Mouse (Mus musculus): ENCODE data around the gene Gm17545.
"Not testable (repeated sequence)": the region's sequence is repeated elsewhere in the genome, so short reads cannot be mapped to it uniquely, and the experiment has no call there.

Gene Gm17545

DNA sequence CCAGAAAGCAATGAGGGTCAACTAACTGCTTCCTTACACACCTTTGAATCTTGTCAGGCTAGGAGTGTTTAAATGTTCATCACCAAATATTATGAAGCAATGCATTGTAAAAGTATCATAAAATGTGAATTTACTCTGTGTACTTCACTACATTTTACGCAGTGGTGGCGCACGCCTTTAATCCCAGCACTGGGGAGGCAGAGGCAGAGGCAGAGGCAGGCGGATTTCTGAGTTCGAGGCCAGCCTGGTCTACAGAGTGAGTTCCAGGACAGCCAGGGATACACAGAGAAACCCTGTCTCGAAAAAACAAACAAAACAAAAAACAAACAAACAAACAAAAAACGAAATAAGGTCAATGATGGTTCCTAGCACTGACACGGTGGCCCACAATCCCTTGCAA, at the start of gene Gm17545:
Gene Gm17545 (plus strand): TSS at position 301 of the 400 bp plus-strand sequence.
- DNase-seq (ENCODE audit: low read depth, low spot score) = not testable (repeated sequence)

DNA sequence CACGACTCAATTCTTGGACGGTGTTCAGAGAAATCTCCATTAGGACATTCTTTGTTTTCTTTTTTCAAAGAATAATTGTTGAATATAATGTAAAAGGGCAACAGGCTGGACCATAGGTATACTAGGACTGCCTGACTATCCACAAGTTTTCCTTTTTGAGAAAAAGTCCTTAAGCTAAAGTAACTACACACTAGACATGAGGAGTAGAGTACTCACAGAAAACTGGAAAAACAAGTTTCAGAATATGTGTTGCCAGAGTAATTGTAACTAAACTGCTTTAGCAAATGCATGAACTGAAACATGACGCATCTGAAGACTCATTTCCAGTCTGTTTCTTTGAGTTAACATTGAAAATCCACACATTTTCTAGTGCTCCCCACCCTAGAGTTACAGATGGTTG, 48.7 kb upstream of the Gm17545 start:
- no peak for DNase-seq (ENCODE audit: low read depth, low spot score)

DNA sequence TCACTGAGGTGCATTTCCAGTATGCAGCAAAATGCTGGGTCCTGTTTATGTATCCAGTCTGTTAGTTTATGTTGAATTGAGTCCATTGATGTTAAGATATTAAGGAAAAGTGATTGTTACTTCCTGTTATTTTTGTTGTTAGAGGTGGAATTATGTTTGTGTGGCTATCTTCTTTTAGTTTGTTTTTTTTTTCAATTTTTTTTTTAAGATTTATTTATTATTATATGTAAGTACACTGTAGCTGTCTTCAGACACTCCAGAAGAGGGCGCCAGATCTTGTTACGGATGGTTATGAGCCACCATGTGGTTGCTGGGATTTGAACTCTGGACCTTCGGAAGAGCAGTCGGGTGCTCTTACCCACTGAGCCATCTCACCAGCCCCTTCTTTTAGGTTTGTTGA, 46.5 kb upstream of the Gm17545 start:
- DNase-seq (ENCODE audit: low read depth, low spot score) = not testable (repeated sequence)

DNA sequence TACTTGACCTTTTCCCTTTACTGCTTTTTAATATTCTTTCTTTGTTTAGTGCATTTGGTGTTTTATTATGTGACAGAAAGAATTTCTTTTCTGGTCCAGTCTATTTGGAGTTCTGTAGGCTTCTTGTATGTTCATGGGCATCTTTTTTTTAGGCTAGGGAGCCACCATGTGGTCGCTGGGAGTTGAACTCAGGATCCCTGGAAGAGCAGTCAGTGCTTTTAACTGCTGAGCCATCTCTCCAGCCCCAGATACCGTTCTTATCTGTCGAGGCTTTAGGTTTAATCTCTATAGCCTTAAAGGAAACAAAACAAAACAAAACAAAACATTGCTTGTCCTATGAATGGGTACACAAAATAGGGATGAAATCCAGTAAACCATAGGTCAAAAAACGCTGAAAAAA, 45.7 kb upstream of the Gm17545 start:
- not testable (repeated sequence) for DNase-seq (ENCODE audit: low read depth, low spot score)

DNA sequence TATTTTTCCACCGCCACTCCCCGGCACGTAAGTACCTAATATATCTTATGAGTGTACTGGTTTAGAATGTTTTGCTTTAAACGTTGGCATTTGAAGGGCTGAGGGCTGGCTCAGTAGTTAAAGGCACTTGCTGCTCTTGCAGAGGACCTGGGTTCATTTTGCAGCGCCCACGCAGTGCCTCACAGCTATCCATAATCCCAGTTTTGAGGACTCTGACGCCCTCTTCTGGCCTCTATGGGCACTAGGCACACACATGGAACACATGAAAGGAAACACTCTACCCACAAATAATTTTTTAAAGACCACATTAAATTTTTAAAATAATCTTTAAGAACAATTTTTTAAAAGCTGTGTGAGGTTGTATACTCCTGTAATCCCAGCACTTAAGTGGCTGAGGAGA, 44.6 kb upstream of the Gm17545 start:
- DNase-seq (ENCODE audit: low read depth, low spot score) = no peak

DNA sequence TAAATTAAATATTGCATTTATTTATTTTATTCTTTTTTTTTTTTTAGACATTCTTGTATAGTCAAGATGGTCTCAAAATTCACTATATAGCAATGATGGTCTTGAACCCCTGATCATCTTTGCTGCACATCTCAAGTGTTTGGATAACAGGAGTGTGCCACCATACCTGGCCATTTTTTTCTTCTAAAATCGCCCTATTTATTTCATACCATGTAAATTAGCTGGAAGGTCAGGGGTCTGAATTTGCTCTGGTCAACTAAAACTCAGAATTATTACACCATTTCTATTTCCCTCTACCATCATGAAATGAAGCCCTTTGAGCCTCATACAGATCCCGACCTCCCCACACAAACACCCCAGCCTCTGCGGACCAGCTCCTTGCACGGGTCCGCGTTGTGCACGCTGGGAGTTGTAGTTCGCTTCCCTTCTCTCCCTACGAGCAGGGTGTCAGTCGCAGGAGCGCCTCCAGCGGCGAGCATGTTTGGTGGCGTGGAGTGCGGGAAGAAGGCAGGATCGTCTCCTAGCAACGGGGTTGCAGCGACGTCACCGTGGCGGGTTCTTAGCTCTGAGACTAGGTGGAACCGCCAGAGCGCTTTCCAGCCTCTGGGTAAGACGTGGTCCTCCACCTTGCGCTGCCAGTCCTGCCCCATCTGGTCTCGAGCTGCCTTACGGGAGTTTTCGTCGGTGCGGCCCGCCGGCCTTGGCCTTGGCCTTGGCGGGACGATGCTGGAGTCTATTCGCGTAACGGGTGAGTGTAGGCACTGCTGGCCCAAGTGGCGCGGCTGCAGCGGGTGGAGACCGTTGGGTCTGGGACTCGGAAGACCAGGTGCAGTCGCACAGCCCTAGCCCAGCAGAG, 42.9 kb upstream of the Gm17545 start, which contains the start of gene 9530077C05Rik:
Gene 9530077C05Rik (plus strand): TSS at position 512 of the 856 bp plus-strand sequence.
- DNase-seq (ENCODE audit: low read depth, low spot score) = peak; percentile 91

DNA sequence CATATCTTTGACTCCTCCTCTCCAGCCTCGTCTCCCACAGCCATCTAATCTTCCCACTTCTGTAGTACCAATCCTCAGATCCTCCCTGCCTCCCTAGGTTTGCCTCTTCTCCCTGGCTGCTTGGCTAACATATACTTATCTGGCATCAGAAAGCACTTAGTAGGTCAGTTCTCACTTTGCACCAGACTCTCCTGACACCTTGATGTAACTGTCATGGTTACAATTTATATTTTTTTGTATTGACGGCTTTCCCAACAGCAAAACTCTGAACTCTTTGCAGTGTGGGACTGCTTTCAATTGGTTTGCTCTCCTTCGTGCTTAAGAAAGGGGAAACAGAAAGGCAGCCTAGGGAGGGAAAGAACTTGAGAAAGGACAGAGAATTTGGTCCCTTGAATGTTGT, 37.9 kb upstream of the Gm17545 start:
- DNase-seq (ENCODE audit: low read depth, low spot score) = no peak

DNA sequence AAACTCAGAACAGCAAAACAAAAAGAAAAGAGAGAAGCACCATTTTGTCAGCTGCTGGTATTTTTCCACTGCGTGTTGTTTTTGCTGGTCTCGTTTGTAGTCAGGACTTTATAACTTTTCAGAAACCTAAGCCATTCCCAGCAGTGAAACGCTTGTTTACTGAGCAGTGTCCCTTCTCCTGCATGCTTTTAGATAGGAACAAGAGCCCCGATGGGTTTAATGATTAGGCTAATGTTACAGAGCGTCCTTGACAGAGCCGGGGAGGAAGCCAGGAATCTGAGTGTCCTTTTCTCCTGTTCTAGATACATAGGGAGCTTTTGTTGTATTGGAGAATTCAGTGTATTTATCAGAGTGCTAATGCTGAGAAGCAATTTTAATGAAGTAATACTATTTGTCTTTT, 36.5 kb upstream of the Gm17545 start:
- DNase-seq (ENCODE audit: low read depth, low spot score) = no peak

DNA sequence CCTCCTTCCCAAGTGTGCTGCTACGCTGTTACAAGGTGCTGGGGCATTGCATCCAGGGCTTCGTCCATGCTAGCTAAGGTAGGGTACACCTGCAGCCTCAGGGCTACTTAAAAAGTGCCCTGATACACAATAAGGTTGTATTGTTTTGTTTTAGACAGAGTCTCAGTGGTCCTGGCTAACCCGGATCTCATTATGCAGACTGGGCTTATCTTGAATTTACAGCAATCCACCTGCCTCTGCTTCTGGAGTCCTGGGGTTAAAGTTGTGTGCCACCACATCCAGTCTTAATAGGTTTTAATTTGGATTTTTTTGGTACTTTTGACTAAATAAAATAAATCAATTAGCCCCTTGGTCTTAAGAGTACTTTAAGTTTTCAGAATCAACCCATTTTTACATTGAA, 34.2 kb upstream of the Gm17545 start:
- no peak for DNase-seq (ENCODE audit: low read depth, low spot score)

DNA sequence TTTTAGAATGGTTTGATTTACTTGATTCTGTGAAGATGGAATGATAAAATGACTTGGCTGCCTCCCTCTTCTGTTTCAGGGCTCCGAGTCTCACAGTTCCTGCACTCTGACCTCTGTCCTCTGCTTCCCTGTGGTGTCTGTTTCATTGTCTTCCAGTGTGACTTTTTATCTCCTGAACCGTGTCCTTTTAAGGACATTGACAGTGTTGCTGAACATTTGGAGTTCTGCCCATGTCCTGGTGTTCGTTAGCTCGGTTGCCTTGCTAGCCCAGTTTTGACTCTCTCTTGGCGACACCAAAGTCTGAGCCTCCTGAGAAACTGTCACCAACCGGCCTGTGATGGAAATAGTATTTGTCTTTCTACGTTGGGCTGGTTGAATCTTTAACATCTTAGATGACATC, 33.6 kb upstream of the Gm17545 start:
- DNase-seq (ENCODE audit: low read depth, low spot score) = no peak

DNA sequence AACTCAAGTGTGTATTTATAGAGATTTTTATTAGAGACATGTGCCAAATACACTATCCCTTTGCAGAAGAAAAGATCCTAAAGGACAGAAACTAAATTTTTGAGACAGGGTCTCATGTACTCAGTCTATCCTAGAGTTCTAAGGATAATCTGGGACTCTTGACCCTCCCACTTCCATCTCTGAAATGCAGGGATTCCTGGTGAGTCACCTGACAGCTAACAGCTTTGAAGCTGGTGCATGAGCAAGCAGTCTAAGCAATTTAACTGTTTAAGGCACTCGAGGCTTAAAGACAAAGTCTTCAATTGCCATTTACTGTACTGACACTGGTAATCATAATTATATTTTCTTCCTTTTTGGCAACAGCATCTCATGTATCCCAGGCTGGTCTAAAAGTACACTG, 31.5 kb upstream of the Gm17545 start:
- no peak for DNase-seq (ENCODE audit: low read depth, low spot score)

DNA sequence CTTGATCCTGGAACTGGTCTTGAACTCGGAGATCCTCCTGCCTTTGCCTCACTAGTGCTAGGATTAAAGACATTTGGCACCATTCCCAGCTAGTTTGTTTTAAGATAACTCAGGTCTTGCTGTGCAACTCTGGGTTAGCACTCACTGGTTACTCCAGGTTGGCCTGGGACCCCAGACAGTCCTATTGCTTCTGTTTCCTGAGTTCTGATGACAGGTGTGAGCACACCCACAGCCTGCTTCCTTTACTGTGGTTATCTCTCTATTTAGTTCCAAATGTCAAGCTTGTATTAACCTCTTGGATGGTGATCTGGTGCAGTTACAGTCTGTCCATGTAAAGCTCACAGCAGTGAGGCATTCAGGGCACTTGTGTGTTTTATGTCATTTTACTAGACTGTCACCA, 30.6 kb upstream of the Gm17545 start:
- no peak for DNase-seq (ENCODE audit: low read depth, low spot score)

DNA sequence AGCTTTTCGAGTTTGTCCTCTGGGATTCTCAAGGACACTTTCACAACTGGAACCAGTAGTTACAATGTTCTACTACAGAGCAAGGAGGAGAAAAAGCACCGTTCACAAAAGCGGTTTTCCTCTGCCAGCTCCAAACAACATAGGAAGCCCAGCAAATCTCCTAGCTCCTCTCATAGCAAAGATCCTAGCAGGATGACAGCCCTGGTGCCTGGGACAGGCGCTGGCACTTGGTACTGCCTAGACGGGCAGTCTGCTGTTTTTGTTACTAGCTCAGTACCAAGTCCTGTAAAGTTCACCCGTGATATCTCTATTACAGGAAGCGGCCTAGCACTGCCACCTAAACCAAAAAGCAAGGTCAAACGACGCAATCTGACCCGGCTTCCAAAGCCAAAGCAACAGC, 29.9 kb upstream of the Gm17545 start:
- no peak for DNase-seq (ENCODE audit: low read depth, low spot score)

DNA sequence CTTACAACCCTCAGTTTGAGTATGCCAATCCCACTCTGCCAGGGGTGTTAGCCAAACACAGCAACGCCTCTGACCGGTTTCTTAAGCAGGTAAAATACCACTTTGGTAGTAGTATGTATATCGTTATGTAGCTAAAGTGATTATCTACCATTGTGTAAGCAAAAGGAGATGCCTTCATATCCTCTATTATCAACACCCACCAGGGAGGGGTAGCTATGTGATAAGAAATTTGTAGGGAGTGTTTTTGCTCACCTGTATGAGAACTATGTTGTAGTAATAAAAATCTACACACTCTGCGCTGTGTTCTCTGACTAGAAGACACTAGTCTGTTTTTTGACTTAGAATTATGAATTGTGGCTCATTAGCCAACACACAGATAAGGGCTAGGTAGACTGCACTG, 29.4 kb upstream of the Gm17545 start:
- DNase-seq (ENCODE audit: low read depth, low spot score) = no peak

DNA sequence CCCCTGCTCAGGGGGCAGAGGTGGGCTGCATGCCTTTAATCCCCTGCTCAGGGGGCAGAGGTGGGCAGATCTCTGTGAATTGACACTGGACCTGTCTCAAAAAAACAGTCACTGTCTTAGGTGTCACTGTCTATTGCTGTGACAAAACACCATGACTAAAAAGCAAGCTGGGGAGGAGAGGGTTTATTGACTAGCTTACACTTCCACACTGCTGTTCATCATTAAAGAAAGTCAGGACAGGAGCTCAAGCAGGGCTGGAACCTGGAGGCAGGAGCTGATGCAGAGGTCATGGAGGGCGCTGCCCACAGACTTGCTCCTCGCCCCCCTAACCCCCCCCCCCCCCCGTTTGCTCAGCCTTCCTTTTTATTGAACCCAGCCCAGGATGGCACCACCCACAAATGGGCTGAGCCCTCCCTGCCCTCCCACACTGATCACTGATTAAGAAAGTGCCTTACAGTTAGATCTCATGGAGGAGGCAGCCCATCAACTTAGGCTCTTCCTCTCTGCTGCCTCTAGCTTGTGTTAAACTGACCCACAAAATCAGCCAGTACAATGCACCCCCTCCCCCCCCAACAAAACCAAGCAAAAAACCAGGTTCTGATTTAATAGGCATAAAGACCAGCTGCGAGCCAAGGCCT, 25.9 kb upstream of the Gm17545 start:
- no peak for DNase-seq (ENCODE audit: low read depth, low spot score)

DNA sequence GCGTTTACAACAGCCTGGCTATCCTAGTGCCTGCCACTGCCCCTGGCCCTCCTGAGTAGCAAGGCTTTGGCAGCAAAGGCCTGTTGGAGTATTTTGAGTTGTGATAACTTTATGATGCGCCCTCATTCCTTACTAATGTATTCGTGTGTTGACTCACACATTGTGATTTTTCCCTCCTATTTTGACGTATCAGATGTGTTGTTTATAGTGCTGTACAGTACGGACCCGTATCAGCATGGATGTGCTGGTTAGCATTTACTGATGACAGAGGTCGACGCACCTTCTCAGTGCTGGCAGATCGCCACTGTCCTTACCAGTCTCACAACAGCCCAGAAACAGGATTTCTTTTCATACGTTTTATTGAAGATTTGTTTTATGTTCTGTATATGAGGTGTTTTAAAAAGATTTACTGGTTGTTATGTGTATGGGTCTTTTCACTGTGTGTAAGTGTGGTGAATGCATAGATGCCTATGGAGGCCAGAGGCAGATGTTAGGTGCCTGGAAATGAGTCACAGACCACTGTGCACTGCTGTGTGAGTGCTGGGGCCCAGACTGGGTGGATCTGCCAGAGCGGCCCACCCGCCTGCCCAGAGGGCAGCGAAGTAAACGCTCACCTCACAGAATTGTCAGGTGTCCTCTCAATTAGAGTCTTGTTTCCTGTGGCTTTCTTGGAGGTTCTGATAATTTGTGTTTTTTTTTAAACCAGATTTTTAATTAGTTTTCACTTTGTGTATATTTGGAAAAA, 25.3 kb upstream of the Gm17545 start:
- DNase-seq (ENCODE audit: low read depth, low spot score) = no peak

DNA sequence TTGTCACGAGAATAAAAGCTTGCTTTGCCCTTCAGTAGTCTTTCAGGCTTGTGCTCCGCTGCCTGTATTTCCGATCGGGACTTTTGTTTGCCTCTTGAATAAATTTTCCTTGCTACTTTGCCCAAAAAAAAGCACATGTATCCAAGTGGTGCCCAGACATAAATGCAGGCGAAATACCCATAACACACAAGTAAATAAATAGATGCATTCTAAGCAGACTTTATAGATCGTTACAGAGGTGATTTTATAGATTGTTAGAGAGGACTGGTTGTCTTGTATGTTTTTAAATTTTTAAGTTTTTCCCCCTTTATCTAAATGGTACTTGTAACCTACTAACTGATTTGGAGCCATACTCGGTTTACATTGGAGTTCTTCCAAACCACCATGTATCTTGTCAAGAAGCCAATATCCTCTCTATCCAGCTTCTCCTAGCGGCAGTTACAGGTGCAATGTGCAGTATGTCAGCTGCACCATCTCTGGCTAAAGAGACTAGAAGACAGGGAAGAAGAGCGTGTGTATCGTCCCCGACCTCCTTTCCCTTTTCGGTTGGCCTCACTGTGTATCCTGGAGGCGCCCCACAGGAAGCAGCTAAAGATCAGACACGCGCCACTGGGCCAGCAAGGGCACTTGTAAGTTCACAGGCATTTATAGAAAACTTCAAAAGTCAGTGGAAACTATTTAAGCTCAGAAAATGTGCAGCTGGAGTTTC, 24.4 kb upstream of the Gm17545 start:
- DNase-seq (ENCODE audit: low read depth, low spot score) = no peak

DNA sequence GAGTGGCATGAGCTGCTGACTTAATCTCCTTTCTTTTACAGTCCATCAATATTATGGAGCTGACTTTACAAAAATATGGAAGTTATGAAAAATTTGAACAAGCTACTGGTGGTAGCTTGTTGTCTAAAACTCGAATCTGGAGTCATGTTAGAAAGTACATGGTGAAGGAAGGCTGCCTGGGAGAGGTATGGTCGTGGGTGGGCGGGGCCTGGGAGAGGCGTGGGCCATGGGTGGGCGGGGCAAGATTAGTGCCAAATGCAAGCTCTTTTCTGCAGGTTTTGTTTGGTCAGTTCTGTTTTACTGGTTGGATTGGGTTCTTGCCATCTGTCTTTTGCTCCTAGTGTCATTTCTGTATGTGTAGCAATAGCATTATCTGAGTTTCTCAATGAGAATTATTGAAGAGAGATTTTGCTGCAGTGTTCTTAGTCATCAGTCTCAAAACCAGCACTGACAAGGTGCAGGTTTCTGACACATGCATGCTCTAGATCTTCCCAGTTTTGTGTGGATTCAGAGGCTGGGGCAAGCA, 23.7 kb upstream of the Gm17545 start:
- DNase-seq (ENCODE audit: low read depth, low spot score) = no peak

DNA sequence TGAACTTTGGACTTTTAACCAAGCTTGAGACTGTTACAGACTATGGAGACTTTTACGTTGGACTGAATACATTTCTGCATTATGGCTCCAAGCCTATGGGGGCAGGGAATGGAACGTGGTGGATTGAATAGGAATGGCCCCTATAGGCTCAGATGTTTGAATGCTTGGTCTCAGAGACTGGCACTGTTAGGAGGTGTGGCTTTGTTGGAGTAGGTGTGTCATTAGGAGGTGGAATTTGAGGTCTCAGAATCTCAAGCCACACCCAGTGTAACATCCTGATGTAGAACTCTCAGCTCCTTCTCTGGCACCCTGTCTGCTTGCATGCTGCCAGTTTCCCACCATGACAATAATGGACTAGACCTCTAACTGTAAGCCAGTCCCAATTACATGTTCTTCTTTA, 20.9 kb upstream of the Gm17545 start:
- DNase-seq (ENCODE audit: low read depth, low spot score) = no peak

DNA sequence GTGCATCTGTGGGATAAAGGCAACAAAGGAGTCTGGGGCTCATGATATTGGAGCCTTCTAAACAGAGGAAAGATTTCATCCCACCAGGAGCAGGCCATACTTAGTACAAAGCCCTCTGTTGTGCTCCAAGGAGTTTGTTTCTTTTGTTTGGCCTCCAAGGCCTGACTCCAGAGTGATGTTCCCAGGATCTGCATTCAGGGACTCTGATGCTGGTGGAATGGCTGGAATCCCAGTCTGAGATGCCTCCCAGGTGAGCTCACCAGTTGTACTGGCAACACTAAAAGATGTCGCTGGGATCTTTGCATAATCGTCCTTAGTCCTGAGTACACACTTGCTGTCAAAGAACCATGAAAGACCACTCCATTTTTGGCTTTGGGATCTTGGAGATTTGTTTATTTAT, 20.0 kb upstream of the Gm17545 start:
- DNase-seq (ENCODE audit: low read depth, low spot score) = no peak

DNA sequence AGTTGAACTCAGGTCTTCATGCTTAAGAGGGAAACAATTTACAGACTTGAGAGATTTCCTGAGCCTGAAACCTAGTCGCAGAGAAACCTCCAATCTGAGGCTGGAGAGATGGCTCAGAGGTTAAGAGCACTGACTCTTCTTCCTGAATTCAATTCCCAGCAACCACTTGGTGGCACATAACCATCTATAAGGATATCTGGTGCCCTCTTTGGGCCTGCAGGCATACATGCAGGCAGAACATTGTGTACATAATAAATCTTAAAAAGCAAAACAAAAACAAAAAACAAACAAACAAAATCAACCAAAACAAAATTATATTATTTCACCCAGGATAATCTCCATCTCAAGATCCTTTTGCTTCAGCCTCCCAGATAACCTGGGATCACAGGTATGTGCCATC, 15.3 kb upstream of the Gm17545 start:
- DNase-seq (ENCODE audit: low read depth, low spot score) = no peak

DNA sequence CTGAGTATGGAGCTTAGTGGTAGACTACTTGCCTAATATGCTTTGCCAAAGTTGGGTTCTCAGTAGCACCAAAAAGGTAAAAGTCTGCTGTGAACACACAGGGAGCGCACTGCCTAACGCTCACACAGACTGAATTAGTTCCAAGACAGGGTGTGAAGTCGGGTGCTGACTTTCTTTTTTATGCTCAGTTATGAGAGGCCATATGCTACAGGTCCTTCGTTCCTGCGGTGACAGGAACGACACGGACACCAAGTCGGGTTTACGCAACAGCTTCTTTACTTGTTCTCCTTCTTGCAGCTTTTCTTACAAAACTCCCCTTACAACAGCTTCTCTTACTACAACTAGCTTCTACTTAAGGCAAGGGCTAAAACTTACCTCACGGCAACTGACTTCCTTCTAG, 10.9 kb upstream of the Gm17545 start:
- no peak for DNase-seq (ENCODE audit: low read depth, low spot score)

Measured in c-Kit-negative CD71-positive TER-119-positive erythroid progenitor cells, embryonic 14.5 days (primary cell).